Mouse (Mus musculus) fibroblast of lung, adult 2 months (primary cell): ENCODE measurements at regions not wholly inside any gene's neighbourhood (a gene's known extent, or its start where the extent isn't known, plus 50 kb on each side); places are given as distances from the start of the nearest gene placed in this dataset.

ENCODE experiments used
- DNase-seq: peaks from one replicate; pipeline ENCODE4 v3.0.0-alpha.2; 2011; ENCODE audit warnings: low read depth

DNA sequence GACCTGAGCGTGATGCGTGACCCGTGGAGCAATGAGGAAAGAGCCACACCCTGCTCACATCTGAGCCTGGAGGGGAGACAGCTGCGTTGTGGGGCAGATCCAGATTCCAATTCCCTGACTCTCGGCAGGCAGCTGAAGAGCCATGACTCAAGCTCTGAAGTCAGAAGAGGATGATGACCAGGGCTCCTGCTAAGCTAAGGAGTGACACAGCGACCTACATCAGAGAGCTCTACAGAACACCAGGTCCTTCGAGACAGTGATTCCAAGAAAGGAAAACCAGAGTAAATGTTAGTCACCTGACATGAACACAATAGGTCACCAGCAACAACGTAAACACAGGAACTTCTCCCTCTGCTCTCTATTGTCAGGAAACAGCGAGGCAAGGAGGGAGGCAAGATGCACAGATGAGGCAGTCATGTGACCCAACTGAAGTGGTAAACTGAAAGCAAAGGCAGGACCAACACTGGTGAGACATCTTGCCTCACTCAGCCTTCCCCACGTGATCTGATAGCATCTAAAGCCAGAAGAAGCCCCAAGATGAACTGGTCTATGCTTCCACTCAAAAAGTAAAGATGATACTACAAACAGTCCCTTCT is 444.2 kb upstream of the Gm19410 start:
- DNase-seq: peak; percentile 19

DNA sequence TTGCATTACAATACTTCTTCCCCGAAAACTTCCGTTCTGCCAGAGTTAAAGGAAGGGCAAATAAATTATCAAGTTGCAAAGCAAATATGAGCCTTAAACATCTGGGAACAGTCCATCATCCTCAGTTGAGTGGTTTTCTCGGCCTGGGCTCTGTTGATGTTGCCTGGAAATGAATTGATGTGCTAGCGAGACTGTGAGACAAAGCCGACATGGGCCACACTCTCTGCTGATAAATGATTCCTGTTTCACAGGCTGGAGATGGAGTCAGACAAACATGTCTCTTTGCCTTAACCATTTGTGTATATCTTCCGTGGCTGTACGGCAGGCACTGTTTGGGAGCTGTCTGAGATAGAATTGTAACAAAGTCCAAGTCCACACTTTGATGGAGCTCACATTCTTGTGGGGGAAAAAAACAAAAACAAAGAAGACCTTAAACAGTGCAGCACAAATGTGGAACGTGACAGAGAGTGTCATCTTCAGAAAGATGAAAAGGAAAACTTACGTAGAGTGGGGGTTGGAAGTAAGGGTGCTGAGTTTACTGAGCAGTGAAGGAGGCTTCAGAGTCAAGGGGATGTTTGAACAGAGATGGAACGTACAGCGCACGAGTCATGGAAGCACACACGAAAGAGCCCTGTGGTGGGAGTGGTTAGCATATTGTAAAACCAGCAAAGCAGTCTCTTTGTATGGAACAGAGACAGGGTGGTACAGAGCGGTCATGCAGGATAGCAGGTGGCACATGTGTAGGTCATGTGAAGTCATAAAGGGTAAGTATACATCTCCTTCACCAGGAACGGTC is 442.2 kb upstream of the Gm19410 start:
- no peak for DNase-seq
